Mouse (Mus musculus) cerebellum, postnatal 36 days (tissue): ENCODE measurements around the gene Tob2.
A peak's percentile ranks its signal among the peaks of the same experiment; 100 is the strongest.

Source experiments
- DNase-seq, 2 experiments: peaks; one replicate each; pipeline ENCODE4 v3.0.0; 2021 to 2022; ENCODE audit warnings: mixed read lengths in 2 of 2

Tob2 gene

DNA sequence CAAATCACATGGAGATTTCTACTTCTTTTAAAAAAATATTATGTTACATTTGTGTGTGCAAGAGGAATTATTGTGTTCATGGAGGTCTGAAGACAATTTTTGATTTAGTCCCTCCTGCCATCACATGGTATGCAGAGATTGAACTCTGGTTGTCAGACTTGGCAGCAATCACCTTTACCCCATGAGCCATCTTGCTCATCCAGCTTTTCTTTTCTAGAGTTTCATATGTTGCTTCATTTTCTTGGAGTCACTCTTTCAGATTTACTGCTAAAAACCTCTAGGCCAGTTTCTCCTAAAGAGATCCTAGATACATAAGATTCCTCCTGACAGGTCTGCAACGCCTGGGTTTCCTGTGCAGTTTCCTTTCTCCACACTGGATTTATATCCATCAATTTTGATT, 49.0 kb downstream of the Tob2 start:
- no peak for DNase-seq

DNA sequence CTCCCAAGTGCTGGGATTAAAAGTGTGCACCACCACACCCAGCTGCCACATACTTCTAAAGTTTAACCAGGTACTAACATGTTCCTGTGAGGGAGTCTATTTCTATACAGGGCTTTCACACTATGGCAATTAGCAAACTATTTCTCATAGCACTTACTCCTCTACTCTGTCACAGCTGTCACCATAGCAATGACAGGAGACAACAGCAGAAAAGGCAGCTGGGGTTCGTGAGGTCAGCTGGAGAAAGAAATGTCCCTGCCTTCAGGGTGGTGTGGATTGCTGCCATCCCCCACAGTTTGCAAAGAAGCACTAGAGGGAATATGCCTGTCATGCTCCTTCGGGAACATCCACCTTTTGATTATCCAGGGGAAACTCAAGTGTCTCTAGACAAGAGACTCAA, 49.8 kb downstream of the Tob2 start:
- no peak for DNase-seq

DNA sequence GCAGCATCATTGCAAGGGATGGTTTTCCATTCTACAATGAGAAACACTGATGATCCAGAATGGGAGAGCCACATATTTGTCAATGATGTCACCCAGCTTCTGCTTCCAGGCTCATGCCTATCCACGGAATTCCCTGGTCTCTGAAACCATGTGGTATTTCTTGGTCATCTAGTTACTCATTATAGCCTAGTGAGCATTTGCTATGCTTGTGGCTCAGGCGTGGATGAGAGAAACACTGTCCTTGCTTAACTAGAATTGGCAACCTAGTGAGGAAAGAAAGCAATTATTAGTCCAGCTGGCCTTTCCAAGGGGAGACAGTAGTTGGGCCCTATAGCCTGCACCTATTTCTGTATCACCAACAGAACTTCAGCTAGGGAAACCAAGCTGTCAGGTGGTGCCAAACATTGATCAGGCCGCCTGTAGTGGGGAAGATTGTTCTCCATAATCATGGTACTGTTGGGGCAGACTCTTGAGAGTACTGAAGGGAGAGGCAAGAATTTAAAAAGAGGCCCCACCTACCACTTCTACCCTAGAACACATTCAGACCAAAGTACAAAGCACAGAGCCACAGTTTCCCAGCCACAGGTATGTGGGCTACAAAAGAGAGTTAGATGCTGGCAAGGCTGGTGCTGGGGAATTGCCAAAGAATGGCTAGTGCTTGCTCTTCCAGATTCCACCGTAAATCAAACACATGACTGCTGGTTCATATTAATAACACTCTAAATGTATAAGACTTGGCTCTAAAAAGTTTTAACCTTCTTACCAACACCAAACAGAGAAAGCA, 51.8 kb downstream of the Tob2 start:
- DNase-seq: no peak

DNA sequence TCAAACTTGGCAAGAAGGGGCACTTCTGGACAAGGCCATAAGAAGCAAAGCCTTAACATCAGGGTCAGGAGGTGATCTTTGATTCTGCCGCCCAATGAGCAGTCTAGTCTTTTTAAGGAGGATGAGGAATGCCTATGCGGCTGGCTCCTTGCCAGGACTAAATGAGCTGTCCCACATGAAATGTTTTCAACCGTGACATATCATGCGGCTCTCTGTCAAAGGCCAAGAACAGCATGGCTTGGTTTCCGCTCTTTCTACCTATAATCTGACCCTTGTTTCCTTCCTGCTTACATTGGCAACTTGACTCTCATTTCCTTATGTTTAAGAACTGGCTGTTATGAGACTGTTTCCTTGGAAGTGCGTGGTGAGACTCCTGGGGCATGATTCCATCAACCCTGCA, 53.0 kb downstream of the Tob2 start:
- peak in 1 of 2 experiments; percentile 44 for DNase-seq

DNA sequence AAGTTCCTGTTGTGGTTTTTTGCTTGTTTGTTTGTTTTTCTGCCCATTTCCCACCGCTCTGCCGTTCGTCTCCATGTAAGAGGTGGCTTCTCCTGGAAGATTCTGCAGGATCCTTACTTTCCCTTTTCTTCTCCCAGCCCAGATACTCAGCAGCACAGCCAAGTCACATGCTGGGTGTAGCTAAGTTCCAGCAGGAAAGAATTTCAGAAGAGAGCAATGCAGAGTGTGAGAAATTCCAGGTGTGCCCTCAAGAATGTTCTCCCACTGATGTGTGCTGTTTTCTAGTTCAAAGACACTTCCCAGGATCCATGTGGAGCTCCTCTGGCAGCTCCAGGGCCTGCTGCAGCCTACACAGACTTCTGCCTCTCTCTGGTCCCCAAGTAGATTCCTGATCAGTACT, 53.7 kb downstream of the Tob2 start:
- no peak for DNase-seq

DNA sequence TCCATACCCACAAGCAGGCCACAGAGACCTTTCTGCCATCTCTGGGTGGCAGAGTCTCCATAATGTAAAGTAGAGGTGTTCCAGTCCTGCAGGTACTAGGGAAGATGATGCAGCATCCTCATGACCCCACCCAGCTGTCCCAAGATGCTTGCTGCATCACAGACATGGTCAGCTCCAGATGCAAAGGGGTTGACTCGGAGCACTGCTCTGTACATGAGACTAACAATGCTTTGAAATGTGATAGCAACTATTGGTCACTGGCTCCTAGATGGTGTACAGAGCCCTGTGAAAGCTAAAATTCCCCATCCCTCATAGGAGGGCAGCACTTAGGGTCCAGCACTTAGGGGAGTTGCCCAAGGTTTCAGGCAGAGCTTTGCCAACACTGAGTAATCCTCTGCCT, 54.4 kb downstream of the Tob2 start:
- DNase-seq: no peak

DNA sequence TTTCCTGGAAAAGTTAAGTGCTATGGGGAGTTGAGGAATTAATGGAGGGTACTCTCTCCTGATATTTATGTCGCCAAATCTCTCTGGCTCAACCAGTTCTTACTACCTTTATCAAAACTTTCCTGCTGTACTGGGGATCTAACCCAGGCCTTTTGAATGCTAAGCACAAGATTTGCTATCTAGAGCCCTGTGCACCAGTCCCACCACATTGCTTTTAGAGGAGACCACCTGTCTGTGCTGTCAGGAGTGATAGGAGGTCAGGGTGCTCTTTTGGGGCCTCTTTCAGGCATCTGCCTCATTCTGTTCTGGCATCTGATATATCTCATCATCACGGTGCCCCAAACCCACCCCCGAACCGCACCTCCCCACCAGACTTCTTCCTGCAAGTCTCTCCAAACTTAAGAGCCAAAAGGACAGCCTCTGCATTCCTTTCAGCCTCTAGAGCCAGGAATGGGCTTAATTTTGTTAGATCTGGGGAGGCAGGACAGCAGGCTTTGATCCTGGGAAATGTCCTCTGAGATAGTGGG, 55.1 kb downstream of the Tob2 start:
- DNase-seq: no peak

DNA sequence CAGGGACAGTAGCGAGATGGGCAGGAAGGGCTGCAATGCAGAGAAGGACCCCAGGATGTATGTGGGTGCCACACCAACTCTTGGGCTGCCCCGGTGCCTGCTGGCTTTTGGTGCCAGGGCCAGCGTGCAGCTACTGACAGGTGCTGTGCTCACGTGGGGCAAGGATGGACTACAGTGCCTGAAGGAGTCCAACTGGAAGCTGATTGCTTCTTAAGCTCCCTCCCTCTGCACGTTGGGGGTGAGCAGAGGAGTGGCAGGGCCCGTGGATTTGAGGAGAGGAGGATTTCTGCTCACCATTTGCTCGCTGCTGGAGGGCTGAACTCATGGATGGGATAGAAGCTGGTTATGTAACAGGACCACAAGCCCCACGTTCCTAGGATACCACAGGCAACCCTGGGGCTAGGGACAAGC, 55.6 kb downstream of the Tob2 start:
- DNase-seq: peak; percentile 84

DNA sequence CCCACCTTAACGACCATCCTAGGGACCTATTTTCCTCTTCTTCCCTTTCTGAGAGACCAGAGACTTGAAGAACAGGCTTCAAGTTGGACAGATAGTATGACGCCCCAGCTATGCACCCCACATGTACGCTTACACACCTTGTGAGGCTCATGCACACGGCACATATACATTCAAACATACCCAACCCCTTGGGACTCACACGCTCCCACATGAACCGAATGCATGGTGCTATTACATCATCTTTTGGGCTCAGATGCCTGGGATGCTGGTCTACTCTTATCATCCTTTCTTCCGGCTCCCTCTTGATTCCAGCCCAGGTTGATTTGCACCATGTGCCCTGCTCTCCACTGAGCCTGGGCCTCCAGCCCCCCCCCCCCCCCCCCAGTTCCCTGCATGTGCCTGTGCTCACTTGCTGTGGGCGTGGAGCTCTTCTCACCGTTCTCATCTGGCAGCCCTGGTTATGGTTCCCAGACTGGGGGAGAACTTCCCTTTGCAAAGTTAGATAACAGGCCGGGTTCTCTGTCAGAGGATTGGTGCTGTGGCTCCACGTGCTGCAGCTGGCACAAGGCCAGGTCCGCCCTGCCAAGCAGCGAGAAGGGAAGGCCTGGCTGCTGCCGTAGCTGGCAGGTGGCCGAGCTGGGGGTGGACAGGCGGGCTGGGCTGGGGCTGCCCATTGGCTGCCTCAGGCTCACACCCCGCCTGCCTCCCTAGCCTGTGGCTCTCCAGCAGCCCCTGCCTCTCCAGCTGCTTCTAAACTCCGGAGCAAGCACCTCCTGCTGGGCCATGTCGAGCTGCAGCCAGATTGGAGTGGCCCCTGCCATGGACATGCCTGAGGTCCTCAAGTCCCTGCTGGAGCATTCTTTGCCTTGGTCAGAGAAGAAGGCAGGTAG, 56.4 kb downstream of the Tob2 start, which contains the start of gene Tef:
Gene Tef (plus strand): TSS at position 421 of the 890 bp plus-strand sequence.
- peak; percentile 99 to 100 for DNase-seq

DNA sequence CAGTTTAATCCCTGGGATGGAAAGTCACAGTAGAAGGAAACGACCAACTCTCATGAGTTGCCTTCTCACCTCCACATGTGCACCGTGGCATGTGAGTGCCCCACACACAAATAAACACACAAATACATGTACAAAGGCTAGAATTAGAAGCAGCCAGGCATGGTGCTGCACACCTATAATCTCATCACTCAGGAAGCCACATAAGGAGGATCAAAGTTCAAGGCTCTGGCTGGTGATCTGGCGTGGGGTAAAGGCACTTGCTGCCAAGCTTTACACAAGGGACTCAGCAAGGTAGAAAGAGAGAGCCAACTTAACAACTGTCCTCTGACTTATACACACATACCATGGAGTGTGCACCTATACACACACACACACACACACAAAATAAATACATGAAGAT, 58.2 kb downstream of the Tob2 start:
- no peak for DNase-seq

DNA sequence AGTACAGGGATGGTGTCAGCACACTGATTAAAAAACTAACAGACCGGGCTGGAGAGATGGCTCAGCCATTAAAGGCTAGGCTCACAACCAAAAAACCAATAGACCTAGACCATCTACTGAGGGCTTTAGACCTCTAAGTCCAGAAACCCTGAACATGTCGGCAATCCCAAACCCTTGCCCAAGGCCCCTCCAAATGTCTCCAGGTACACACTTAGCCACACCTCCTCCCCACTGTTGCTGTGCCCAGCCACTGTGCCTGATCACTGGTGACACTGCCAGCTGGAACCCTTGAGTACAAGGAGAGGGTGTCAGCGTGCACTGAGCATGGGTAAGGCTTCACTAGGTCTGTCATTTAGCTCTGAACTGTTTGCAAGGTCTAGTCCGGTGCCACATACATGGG, 60.2 kb downstream of the Tob2 start:
- no peak for DNase-seq
